Mouse (Mus musculus) ES-Bruce4 (cell line): ENCODE data around the gene Fancg.

Source experiments
- CTCF ChIP-seq: IDR thresholded peaks from one replicate; pipeline ENCODE4 v1.8.1; 2011; ENCODE audit warnings: low read depth, low read length
- EP300 ChIP-seq: IDR thresholded peaks from 2 replicates; pipeline ENCODE4 v1.6.1; 2011; ENCODE audit warnings: low read depth, low read length; ENCODE audit not compliant: insufficient read depth

DNA sequence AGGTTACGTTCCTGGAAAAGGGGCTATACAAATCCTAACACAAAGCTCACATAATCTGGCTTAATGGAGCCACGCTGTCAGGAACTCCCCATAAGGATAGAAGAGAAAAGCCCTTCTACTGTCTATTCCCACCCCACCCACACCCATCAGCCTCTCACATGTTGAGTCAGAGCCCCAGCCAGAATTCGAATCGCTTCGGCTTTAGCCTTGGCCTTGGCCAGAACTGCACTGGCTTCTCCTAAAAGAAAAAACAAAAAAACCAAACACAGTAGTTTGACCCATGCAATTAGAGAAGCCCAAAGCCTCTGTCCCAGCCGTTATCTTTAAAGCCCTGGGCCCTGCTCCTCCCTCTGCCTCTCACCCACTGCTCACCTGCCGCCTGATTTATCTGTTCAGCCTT is 18.8 kb upstream of the Fancg start:
- TF ChIP-seq CTCF (no peak), EP300 (no peak)
